Mouse (Mus musculus) neural tube, embryonic 11.5 days (tissue): ENCODE data around the gene Col23a1. TPM values are rescaled to one million over a fixed set of nuclear protein-coding genes. Genes with fewer than 3 reads are reported as not detected.

Experiments
- polyA plus RNA-seq: library from polyadenylated mRNA; unstranded; fragments of >200 nt; fragmentation: Nextera tagmentation; extraction: Ambion mirVana; gene quantifications from 2 replicates; pipeline ENCODE4 v1.2.1, GENCODE M21; 2014

Col23a1 gene
- polyA plus RNA-seq, 1 experiment from 2014 or later = 10.9 TPM

Other genes with a start within 250 kb of the Col23a1 start
- not detected in 2 replicates for gene Olfr1375, start 241.8 kb upstream of the Col23a1 start, polyA plus RNA-seq
- 8.6 and 9.9 TPM in 2 replicates for gene Zfp354a, start 230.7 kb upstream of the Col23a1 start, polyA plus RNA-seq
- gene Gm12569, start 69.4 kb upstream of the Col23a1 start, polyA plus RNA-seq = not detected in 2 replicates
- gene Clk4, start 28.2 kb upstream of the Col23a1 start, polyA plus RNA-seq = 140 and 145 TPM in 2 replicates
- gene BC049762, start 26.9 kb upstream of the Col23a1 start, polyA plus RNA-seq = 0.45 and 1.4 TPM in 2 replicates